Mouse (Mus musculus): Measurements from ENCODE around the gene Git2. TPM values are rescaled to one million over a fixed set of nuclear protein-coding genes. Genes with fewer than 3 reads are reported as not detected.
A peak's percentile ranks its signal among the peaks of the same experiment; 100 is the strongest.

Git2 gene
- total RNA-seq, 1 experiment from 2014 or later = 86.3 TPM

- ATAC-seq (replicated peaks; ENCODE audit: low read depth, poor library complexity, severe bottlenecking) = no peak
Measured at GRCm38 (mm10) chr5:114695775-114696174, 79.5 kb downstream of the Git2 start.

- ATAC-seq (replicated peaks; ENCODE audit: low read depth, poor library complexity, severe bottlenecking) = peak; percentile 83
Measured at GRCm38 (mm10) chr5:114690633-114691567, 84.4 kb downstream of the Git2 start, which contains the start of gene Gltp. Gltp (minus strand) TSS chr5:114690984.

- peak; percentile 31 for ATAC-seq (replicated peaks; ENCODE audit: low read depth, poor library complexity, severe bottlenecking)
Measured at GRCm38 (mm10) chr5:114689700-114690366, 85.5 kb downstream of the Git2 start.

- ATAC-seq (replicated peaks; ENCODE audit: low read depth, poor library complexity, severe bottlenecking) = no peak
Measured at GRCm38 (mm10) chr5:114688703-114689102, 86.6 kb downstream of the Git2 start.

GRCm38 (mm10) chr5:114687901-114688300 lies 87.4 kb downstream of the Git2 start:
- ATAC-seq (replicated peaks; ENCODE audit: low read depth, poor library complexity, severe bottlenecking) = no peak

GRCm38 (mm10) chr5:114686726-114687210 lies 88.5 kb downstream of the Git2 start:
- ATAC-seq (replicated peaks; ENCODE audit: low read depth, poor library complexity, severe bottlenecking) = no peak

- ATAC-seq (replicated peaks; ENCODE audit: low read depth, poor library complexity, severe bottlenecking) = no peak
Measured at GRCm38 (mm10) chr5:114685986-114686385, 89.3 kb downstream of the Git2 start.

- peak; percentile 56 for ATAC-seq (replicated peaks; ENCODE audit: low read depth, poor library complexity, severe bottlenecking)
Measured at GRCm38 (mm10) chr5:114681717-114682116, 93.6 kb downstream of the Git2 start.

GRCm38 (mm10) chr5:114680676-114681285 lies 94.5 kb downstream of the Git2 start:
- ATAC-seq (replicated peaks; ENCODE audit: low read depth, poor library complexity, severe bottlenecking) = peak; percentile 69

- ATAC-seq (replicated peaks; ENCODE audit: low read depth, poor library complexity, severe bottlenecking) = peak; percentile 23
Measured at GRCm38 (mm10) chr5:114679841-114680591, 95.3 kb downstream of the Git2 start.

Other genes starting within 250 kb of the Git2 start
- gene Fam222a, start 207.5 kb downstream of the Git2 start, total RNA-seq (2017) = 0.18 TPM in 1 of 2 replicates, not detected in the other
- 0.19 and 1.1 TPM in 2 replicates for gene Trpv4, start 117.1 kb downstream of the Git2 start, total RNA-seq (2017)
- 40.0 and 48.6 TPM in 2 replicates for gene Gltp, start 84.5 kb downstream of the Git2 start, total RNA-seq (2017)
- gene Tchp, start 67.8 kb downstream of the Git2 start, total RNA-seq (2017) = 9.7 and 12.3 TPM in 2 replicates
- gene Ankrd13a, start 840 bp downstream of the Git2 start, total RNA-seq (2017) = 365 and 466 TPM in 2 replicates
- 59.4 and 74.8 TPM in 2 replicates for gene 1500011B03Rik, start 48.0 kb upstream of the Git2 start, total RNA-seq (2017)
- gene 4930519G04Rik, start 78.1 kb upstream of the Git2 start, total RNA-seq (2017) = not detected in 2 replicates
- not detected in 2 replicates for gene Gm9936, start 83.2 kb upstream of the Git2 start, total RNA-seq (2017)
- gene Oasl2, start 121.4 kb upstream of the Git2 start, total RNA-seq (2017) = 9.4 and 10.8 TPM in 2 replicates
- gene Oasl1, start 147.7 kb upstream of the Git2 start, total RNA-seq (2017) = 3.3 and 4.3 TPM in 2 replicates
- gene 2210016L21Rik, start 166.6 kb upstream of the Git2 start, total RNA-seq (2017) = 17.3 and 18.3 TPM in 2 replicates
- not detected in 2 replicates for gene Hnf1a, start 195.6 kb upstream of the Git2 start, total RNA-seq (2017)
- gene Sppl3, start 235.6 kb upstream of the Git2 start, total RNA-seq (2017) = 30.9 and 34.4 TPM in 2 replicates

Measured in common myeloid progenitor, adult 5-6 weeks (primary cell).